Mouse (Mus musculus) liver, postnatal 0 days (tissue): ENCODE results near the gene 2310007B03Rik.

ENCODE experiments used
- CTCF ChIP-seq: sonication (generic); IDR thresholded peaks from 2 replicates; pipeline ENCODE4 v1.5.1; 2016; ENCODE audit warnings: antibody characterized with exemption, low read depth
- EP300 ChIP-seq: IDR thresholded peaks from 2 replicates; pipeline ENCODE4 v1.6.1; 2016; ENCODE audit warnings: antibody characterized with exemption, low read depth, mild to moderate bottlenecking

DNA sequence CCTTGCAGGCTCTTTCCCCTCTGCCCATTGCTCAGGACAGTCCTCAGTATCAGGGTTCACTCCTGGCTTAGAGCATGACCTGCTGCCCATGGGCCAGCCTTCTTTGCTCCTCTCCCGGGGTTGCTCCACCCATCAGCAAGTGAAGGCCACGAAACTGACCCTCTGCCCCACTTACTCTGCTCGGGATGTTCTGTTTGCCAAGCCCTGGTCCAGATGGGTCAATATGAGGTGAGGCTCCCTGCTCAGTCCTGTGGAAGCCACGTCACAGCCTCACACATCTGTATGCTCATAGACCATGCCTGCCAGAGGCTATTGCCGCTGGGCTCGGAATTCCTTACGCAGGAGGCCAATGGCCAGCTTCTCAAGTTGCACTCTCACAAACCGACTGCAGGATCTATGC lies 32.5 kb downstream of the 2310007B03Rik start:
- TF ChIP-seq EP300 (no peak), CTCF (no peak)
